Mouse (Mus musculus): ENCODE measurements at regions not wholly inside any gene's neighbourhood (a gene's known extent, or its start where the extent isn't known, plus 50 kb on each side); places are given as distances from the start of the nearest gene placed in this dataset.

GRCm38 (mm10) chr5:12926289-12926688, 198.9 kb upstream of the Sema3a start:
- DNase-seq: no peak

- no peak for DNase-seq
These were observed 198.0 kb upstream of the Sema3a start for GRCm38 (mm10) chr5:12927247-12927646.

- no peak for DNase-seq
These were observed 188.2 kb upstream of the Sema3a start for GRCm38 (mm10) chr5:12937052-12937451.

- no peak for DNase-seq
These were observed 186.9 kb upstream of the Sema3a start for GRCm38 (mm10) chr5:12938162-12938852.

- no peak for DNase-seq
These were observed 180.7 kb upstream of the Sema3a start for GRCm38 (mm10) chr5:12944554-12944953.

GRCm38 (mm10) chr5:12948472-12948871, 176.7 kb upstream of the Sema3a start:
- no peak for DNase-seq

DNA sequence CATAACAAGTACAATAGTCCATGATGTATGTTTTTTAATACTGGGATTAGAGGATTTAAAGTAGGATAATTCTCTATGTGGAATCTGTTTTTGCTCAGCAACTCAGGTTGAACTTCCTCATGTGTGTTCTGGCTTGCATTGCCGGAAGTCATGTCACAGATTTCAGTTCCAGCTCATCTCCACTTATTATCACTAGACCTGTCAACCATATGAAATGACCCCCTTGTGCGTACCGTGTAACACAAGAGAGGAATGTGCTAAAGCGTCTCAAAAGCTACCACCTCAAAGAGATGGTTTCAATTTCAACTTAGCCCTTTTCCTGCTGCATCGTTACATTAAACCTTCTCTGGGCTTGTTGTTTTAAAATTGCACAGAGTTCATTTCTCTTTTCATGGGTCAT, 154.2 kb upstream of the Sema3a start:
- DNase-seq: no peak

GRCm38 (mm10) chr5:12973701-12974100, 151.5 kb upstream of the Sema3a start:
- no peak for DNase-seq

DNA sequence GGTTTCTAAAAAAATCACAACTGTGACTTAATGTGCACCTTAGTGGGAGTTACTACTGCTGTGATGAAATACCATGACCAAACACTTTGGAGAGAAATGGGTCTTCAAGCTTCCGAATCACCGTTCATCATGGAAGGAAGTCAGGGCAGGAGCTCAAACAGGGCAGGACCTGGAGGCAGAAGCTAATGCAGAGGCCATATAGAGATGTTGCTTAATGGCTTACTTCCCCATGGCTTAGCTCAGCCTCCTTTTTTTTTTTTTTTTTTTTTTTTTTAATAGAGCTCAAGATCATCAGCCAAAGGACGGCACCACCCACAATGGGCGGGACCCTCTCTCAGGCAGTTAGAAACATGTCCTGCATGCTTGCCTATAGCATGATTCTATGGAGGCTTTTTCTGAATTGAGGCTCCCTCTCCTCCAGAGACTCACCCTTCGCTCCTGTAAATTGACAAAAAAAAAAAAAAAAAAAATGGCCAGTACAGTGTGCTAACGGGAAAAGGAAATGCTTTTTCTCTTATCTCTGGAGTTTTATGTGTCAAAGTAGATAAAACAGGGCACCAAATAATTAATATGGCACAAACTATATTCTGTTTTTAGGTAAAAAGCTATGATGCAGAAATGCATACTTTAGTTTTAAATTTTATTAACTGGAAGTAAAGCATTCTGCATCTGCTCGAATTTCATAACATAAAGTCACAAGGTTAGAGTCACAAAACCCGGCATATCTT, 149.0 kb upstream of the Sema3a start:
- DNase-seq: no peak

DNA sequence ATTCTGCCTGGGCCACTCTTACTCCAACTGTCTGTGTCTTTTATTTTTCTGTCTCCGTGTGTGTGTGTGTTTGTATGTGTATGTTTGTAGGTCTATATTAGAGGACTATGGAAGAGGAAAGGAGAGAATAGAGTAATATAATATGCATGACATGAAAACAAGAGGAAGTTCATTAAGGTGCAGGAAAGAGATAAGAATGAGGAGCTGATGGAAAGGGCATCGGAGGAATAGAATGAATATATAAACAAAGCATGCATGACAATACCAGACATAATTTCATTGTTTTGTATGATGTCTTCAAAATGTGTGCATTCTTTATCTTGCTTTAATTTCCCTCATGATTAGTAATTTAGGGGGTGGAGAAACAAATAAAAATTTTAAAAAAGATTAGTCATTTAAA, 147.3 kb upstream of the Sema3a start:
- no peak for DNase-seq

DNA sequence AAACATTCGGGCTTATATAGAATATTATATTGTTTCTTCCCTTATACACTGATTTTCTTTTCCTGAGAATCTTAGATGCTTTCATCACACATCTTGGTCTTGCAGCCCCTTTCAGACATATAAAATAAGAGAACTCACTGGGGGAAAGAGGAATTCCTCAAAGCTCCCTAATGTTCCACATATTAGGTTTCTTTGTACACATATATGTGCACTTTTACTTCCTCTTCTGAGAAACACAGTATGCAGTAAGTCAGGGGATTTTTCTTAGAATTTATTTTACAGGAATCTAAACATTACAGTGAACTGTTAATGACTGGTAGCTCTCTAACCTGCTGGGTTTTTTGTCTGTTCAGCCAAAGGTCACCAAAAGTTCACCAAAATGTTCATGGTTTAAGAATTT, 131.4 kb upstream of the Sema3a start:
- no peak for DNase-seq

DNA sequence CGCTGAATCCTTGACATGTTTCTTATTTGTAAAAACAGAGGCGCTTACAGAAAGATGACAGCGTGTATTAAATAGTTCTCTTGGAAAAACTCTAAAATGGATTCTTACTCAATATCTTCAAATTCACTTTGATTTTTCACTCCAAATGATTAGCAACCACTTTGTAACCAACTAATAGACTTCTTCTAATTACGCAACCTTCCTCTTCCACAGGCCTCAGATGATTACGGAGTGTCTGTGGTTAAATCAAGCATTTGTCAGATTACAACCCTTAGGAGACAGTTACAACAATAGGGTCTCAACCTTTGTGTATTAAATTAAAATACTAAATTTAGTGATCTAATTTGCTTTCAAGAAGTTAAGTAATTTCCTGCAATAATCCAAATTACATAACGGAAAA, 127.8 kb upstream of the Sema3a start:
- DNase-seq: no peak

DNA sequence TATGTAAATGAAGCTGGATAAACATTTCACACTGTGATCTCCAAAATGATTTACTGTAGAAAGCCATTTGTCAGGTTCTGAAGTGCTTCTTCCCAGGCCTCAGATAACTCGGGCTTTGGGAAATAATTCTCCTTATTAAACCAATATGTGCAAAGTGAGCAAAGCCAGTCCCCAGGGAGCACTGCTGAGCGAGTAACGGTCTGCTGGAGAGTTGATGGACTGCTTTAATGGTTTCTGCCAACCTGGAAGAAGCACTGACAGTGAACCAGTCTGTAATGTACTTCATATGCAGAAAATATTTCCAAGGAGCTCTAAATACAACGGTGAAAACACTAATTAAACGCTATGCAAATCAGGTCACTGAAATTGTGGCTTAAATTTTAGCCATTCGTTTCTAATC, 118.1 kb upstream of the Sema3a start:
- DNase-seq: no peak

- no peak for DNase-seq
These were observed 102.9 kb upstream of the Sema3a start for GRCm38 (mm10) chr5:13022270-13022669.

DNA sequence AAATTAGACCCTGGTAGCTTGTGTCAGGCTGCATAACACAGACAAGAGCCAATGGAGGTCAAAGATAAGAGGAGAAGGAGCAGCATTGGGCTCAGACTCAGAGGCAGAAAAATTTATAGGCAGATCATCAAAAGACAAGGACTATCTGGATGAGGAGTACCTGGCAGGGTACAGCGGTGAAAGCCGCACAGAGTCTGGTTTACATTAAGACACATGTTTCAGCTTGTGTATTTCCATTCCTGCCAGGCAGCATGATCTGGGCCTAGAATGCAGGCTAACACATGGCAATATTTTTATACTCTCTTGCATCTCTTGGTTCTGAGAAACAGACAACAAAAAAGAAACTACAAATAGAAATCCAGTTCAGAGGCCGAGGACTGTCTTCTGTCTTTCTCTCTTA, 91.9 kb upstream of the Sema3a start:
- DNase-seq: no peak

- DNase-seq: no peak
These were observed 89.1 kb upstream of the Sema3a start for GRCm38 (mm10) chr5:13036127-13036526.

GRCm38 (mm10) chr5:13058883-13059423, 66.3 kb upstream of the Sema3a start:
- no peak for DNase-seq

GRCm38 (mm10) chr5:13066942-13067341, 58.3 kb upstream of the Sema3a start:
- no peak for DNase-seq

Data from lung, postnatal 10 days (tissue).